Mouse (Mus musculus): ENCODE results near the gene Mmd2.

DNA sequence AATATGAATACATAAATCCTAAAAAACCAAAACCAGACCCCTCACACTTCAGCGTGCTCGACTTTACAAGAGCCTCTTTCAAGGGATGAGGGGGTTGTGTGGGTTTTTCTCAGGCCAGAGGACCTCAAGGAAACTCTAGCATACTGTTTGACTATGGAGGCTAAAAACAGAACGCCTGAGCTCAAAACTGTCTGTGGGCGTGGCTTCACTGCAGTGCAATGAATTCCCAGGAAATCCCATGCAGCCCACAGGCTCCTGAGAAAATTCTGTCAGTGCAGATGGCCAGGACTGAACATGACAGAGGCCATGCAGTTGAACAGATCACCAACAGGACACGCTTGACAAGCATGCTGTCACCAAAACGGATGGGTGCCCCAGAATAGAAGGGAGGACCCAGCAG lies 89.6 kb downstream of the Mmd2 start:
- TF ChIP-seq GATA1 (IDR thresholded peaks at IDR 0.05; ENCODE audit: borderline replicate concordance, low read length), result no peak
- no peak for TF ChIP-seq FLI1 (IDR thresholded peaks at IDR 0.05; ENCODE audit: low read length)

Data from megakaryocyte, embryonic 14.5 days (primary cell).